Mouse (Mus musculus): ENCODE measurements around the gene Rfx7.
"Not testable (repeated sequence)": the region's sequence is repeated elsewhere in the genome, so short reads cannot be mapped to it uniquely, and the experiment has no call there.

Rfx7 gene

GRCm38 (mm10) chr9:72666352-72667021 is 134.4 kb downstream of the Rfx7 start:
- not testable (repeated sequence) for DNase-seq

- DNase-seq = no peak
Observed at GRCm38 (mm10) chr9:72667126-72667525, 135.1 kb downstream of the Rfx7 start.

- no peak for DNase-seq
Observed at GRCm38 (mm10) chr9:72669383-72669782, 137.3 kb downstream of the Rfx7 start.

- peak; percentile 86 for DNase-seq
Observed at GRCm38 (mm10) chr9:72672361-72672760, 140.3 kb downstream of the Rfx7 start.

Data from kidney, postnatal 14 days (tissue).